Mouse (Mus musculus): ENCODE results near the gene C9orf72. TPM values are rescaled to one million over a fixed set of nuclear protein-coding genes. Genes with fewer than 3 reads are reported as not detected.
A peak's percentile ranks its signal among the peaks of the same experiment; 100 is the strongest.

C9orf72 gene
- polyA plus RNA-seq, 1 experiment: 13.1 TPM

- Histone ChIP-seq H3K36me3 (ENCODE audit: control insufficient read depth, insufficient read depth) (no peaks in the 10 kb centered on the region), H3K4me3 (no peak overlapping the region), H3K79me2 (ENCODE audit: control insufficient read depth, insufficient read depth) (no peaks in the 10 kb centered on the region), H3ac (ENCODE audit: control insufficient read depth, insufficient read length) (no peak overlapping the region), H3K27me3 (ENCODE audit: control insufficient read depth, insufficient read depth, insufficient read length) (no peaks in the 10 kb centered on the region), H3K4me2 (ENCODE audit: low read depth) (no peak overlapping the region)
- no peak for TF ChIP-seq TCF3 (IDR thresholded peaks at IDR 0.05; ENCODE audit: insufficient read length, low read depth)
- TF ChIP-seq TCF12 (IDR thresholded peaks at IDR 0.05; ENCODE audit: insufficient read depth, poor library complexity, severe bottlenecking): no peak
- no peak for TF ChIP-seq E2F4 (IDR thresholded peaks at IDR 0.05; ENCODE audit: insufficient read depth)
- TF ChIP-seq USF1 (IDR thresholded peaks at IDR 0.05; ENCODE audit: low read depth): no peak
- TF ChIP-seq REST (IDR thresholded peaks at IDR 0.05; ENCODE audit: insufficient read depth, insufficient read length): no peak
- no peak for TF ChIP-seq CEBPB (IDR thresholded peaks at IDR 0.05; ENCODE audit: insufficient read depth, poor library complexity, severe bottlenecking)
- no peak for TF ChIP-seq SRF (IDR thresholded peaks at IDR 0.05; ENCODE audit: control insufficient read depth, insufficient read length, low read depth)
- no peak for TF ChIP-seq MYOG (IDR thresholded peaks at IDR 0.05; ENCODE audit: control insufficient read depth in 1 of 3, insufficient read depth in 1 of 3, insufficient read length in 2 of 3, low read depth in 2 of 3)
- no peak for TF ChIP-seq POLR2A (IDR thresholded peaks at IDR 0.05; ENCODE audit: insufficient read length, low read depth)
- TF ChIP-seq MAX (IDR thresholded peaks at IDR 0.05; ENCODE audit: low read depth): no peak
- no peak for TF ChIP-seq POLR2AphosphoS2 (IDR thresholded peaks at IDR 0.05; ENCODE audit: insufficient read length, low read depth)
- TF ChIP-seq MYOD1 (IDR thresholded peaks at IDR 0.05; ENCODE audit: control insufficient read depth in 1 of 3, insufficient read length in 2 of 3, low read depth in 2 of 3): no peak
Observed at GRCm38 (mm10) chr4:35236313-35236712, 10.3 kb upstream of the C9orf72 start.

DNA sequence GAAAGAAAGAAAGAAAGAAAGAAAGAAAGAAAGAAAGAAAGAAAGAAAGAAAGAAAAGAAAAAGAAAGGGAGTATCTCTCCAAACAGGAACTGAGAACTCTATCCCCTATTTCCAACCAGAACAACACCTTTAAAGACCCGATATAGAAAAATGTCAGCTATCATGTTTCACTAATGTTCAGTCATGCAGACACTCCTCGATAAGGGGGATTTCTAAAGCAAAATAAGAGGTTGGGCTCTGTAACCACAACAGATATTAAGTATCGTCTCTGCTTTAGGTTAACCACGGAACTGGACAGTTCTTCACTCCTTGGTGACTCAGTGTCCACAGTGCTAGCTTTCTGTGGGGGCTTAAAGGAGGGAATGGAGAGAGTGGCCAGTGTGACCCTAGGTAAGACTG is 2.3 kb upstream of the C9orf72 start:
- peaks cover 13% of the 10 kb centered on the region for H3K79me2 ChIP-seq (ENCODE audit: control insufficient read depth, insufficient read depth)
- H3ac ChIP-seq (ENCODE audit: control insufficient read depth, insufficient read length): no peak overlapping the region
- no peaks in the 10 kb centered on the region for H3K36me3 ChIP-seq (ENCODE audit: control insufficient read depth, insufficient read depth)
- no peaks in the 10 kb centered on the region for H3K27me3 ChIP-seq (ENCODE audit: control insufficient read depth, insufficient read depth, insufficient read length)
- TF ChIP-seq TCF3 (IDR thresholded peaks at IDR 0.05; ENCODE audit: insufficient read length, low read depth) (no peak), USF1 (IDR thresholded peaks at IDR 0.05; ENCODE audit: low read depth) (no peak), POLR2A (IDR thresholded peaks at IDR 0.05; ENCODE audit: insufficient read length, low read depth) (no peak), E2F4 (IDR thresholded peaks at IDR 0.05; ENCODE audit: insufficient read depth) (no peak), POLR2AphosphoS2 (IDR thresholded peaks at IDR 0.05; ENCODE audit: insufficient read length, low read depth) (no peak), MAX (IDR thresholded peaks at IDR 0.05; ENCODE audit: low read depth) (no peak), CEBPB (IDR thresholded peaks at IDR 0.05; ENCODE audit: insufficient read depth, poor library complexity, severe bottlenecking) (no peak), MYOG (IDR thresholded peaks at IDR 0.05; ENCODE audit: control insufficient read depth in 1 of 3, insufficient read depth in 1 of 3, insufficient read length in 2 of 3, low read depth in 2 of 3) (no peak), MYOD1 (IDR thresholded peaks at IDR 0.05; ENCODE audit: control insufficient read depth in 1 of 3, insufficient read length in 2 of 3, low read depth in 2 of 3) (no peak), REST (IDR thresholded peaks at IDR 0.05; ENCODE audit: insufficient read depth, insufficient read length) (no peak), SRF (IDR thresholded peaks at IDR 0.05; ENCODE audit: control insufficient read depth, insufficient read length, low read depth) (no peak), TCF12 (IDR thresholded peaks at IDR 0.05; ENCODE audit: insufficient read depth, poor library complexity, severe bottlenecking) (no peak)
- H3K4me3 ChIP-seq: no peak overlapping the region
- peak overlapping the region; percentile 10 for H3K4me2 ChIP-seq (ENCODE audit: low read depth)

- TF ChIP-seq E2F4 (IDR thresholded peaks at IDR 0.05; ENCODE audit: insufficient read depth): no peak
- TF ChIP-seq CEBPB (IDR thresholded peaks at IDR 0.05; ENCODE audit: insufficient read depth, poor library complexity, severe bottlenecking): no peak
- TF ChIP-seq MYOG (IDR thresholded peaks at IDR 0.05; ENCODE audit: control insufficient read depth in 1 of 3, insufficient read depth in 1 of 3, insufficient read length in 2 of 3, low read depth in 2 of 3): no peak
Observed at GRCm38 (mm10) chr4:35226496-35226992, 569 bp upstream of the C9orf72 start.

GRCm38 (mm10) chr4:35225141-35225733 is 738 bp downstream of the C9orf72 start:
- H3K27me3 ChIP-seq (ENCODE audit: control insufficient read depth, insufficient read depth, insufficient read length): no peaks in the 10 kb centered on the region
- TF ChIP-seq POLR2AphosphoS2 (IDR thresholded peaks at IDR 0.05; ENCODE audit: insufficient read length, low read depth): no peak
- no peak for TF ChIP-seq CEBPB (IDR thresholded peaks at IDR 0.05; ENCODE audit: insufficient read depth, poor library complexity, severe bottlenecking)
- TF ChIP-seq MYOG (IDR thresholded peaks at IDR 0.05; ENCODE audit: control insufficient read depth in 1 of 3, insufficient read depth in 1 of 3, insufficient read length in 2 of 3, low read depth in 2 of 3): peak in 1 of 3 experiments; percentile 6
- peak overlapping the region; percentile 81 for H3K4me3 ChIP-seq
- no peaks in the 10 kb centered on the region for H3K36me3 ChIP-seq (ENCODE audit: control insufficient read depth, insufficient read depth)
- peaks cover 34% of the 10 kb centered on the region for H3K79me2 ChIP-seq (ENCODE audit: control insufficient read depth, insufficient read depth)
- peak overlapping the region; percentile 51 for H3ac ChIP-seq (ENCODE audit: control insufficient read depth, insufficient read length)
- peak overlapping the region; percentile 77 for H3K4me2 ChIP-seq (ENCODE audit: low read depth)

More at GRCm38 (mm10) chr4:35226496-35226992, 569 bp upstream of the C9orf72 start:
- peak overlapping the region; percentile 81 for H3K4me3 ChIP-seq
- H3K27me3 ChIP-seq (ENCODE audit: control insufficient read depth, insufficient read depth, insufficient read length): no peaks in the 10 kb centered on the region
- peak overlapping the region; percentile 94 for H3K4me2 ChIP-seq (ENCODE audit: low read depth)
- no peaks in the 10 kb centered on the region for H3K36me3 ChIP-seq (ENCODE audit: control insufficient read depth, insufficient read depth)
- H3ac ChIP-seq (ENCODE audit: control insufficient read depth, insufficient read length): no peak overlapping the region
- H3K79me2 ChIP-seq (ENCODE audit: control insufficient read depth, insufficient read depth): peaks cover 27% of the 10 kb centered on the region

DNA sequence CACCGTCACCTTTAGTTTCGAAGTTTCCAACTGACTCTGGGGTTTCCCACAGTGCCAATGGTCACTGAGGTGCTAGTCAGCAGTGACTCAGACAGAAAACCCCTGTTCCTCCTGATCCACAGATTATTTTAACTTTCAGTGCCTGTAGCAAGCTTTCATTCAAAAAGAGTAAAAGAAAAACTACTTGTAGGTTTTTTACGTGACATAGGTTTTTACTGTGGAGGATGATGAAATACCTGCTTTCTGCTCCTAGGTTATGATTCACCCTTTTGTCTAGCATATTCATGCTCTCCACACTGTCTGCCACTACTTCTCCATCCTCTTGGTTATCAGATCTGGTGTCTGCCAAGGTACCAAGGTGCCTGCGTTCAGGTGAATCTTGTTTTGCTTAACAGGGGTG is 1.9 kb downstream of the C9orf72 start:
- peak overlapping the region; percentile 77 for H3K4me2 ChIP-seq (ENCODE audit: low read depth)
- no peak overlapping the region for H3ac ChIP-seq (ENCODE audit: control insufficient read depth, insufficient read length)
- no peaks in the 10 kb centered on the region for H3K36me3 ChIP-seq (ENCODE audit: control insufficient read depth, insufficient read depth)
- no peaks in the 10 kb centered on the region for H3K27me3 ChIP-seq (ENCODE audit: control insufficient read depth, insufficient read depth, insufficient read length)
- TF ChIP-seq E2F4 (IDR thresholded peaks at IDR 0.05; ENCODE audit: insufficient read depth) (no peak), TCF3 (IDR thresholded peaks at IDR 0.05; ENCODE audit: insufficient read length, low read depth) (no peak), POLR2A (IDR thresholded peaks at IDR 0.05; ENCODE audit: insufficient read length, low read depth) (no peak), SRF (IDR thresholded peaks at IDR 0.05; ENCODE audit: control insufficient read depth, insufficient read length, low read depth) (no peak), POLR2AphosphoS2 (IDR thresholded peaks at IDR 0.05; ENCODE audit: insufficient read length, low read depth) (no peak), REST (IDR thresholded peaks at IDR 0.05; ENCODE audit: insufficient read depth, insufficient read length) (no peak), CEBPB (IDR thresholded peaks at IDR 0.05; ENCODE audit: insufficient read depth, poor library complexity, severe bottlenecking) (no peak), USF1 (IDR thresholded peaks at IDR 0.05; ENCODE audit: low read depth) (no peak), MAX (IDR thresholded peaks at IDR 0.05; ENCODE audit: low read depth) (no peak), MYOD1 (IDR thresholded peaks at IDR 0.05; ENCODE audit: control insufficient read depth in 1 of 3, insufficient read length in 2 of 3, low read depth in 2 of 3) (no peak), MYOG (IDR thresholded peaks at IDR 0.05; ENCODE audit: control insufficient read depth in 1 of 3, insufficient read depth in 1 of 3, insufficient read length in 2 of 3, low read depth in 2 of 3) (no peak), TCF12 (IDR thresholded peaks at IDR 0.05; ENCODE audit: insufficient read depth, poor library complexity, severe bottlenecking) (no peak)
- peak overlapping the region; percentile 81 for H3K4me3 ChIP-seq
- H3K79me2 ChIP-seq (ENCODE audit: control insufficient read depth, insufficient read depth): peaks cover 34% of the 10 kb centered on the region
